1 mouse cellular context compared by ENCODE assay signal in genomic region chr17:35730112-35730511, GRCm38 (mm10). TPM values are rescaled to one million over a fixed set of nuclear protein-coding genes. Genes with fewer than 3 reads are reported as not detected.
"Had no signal": no experiment of that assay in that cellular context is flagged by ENCODE, and none has a peak within 500 bp of the region (broad histone marks: within the 10 kb centered on the region; RNA-seq: fewer than 3 reads in every experiment).

No protein-coding gene starts in this region.

RNA-seq across cellular contexts. Expression of gene Ddr1, which starts 25.7 kb away (rescaled TPM):
- total RNA-seq: megakaryocyte-erythroid progenitor cell, adult 5-6 weeks had no signal
